Comparison of ENCODE assay signal across 18 mouse cellular contexts in genomic region chr9:69183888-69184287, GRCm38 (mm10).
DNase-seq lines count a peak whose midpoint lies in the region; ATAC-seq and TF ChIP-seq lines count a peak whose summit lies in the region.
"Had no signal": no experiment of that assay in that cellular context is flagged by ENCODE, and none has a peak within 500 bp of the region (broad histone marks: within the 10 kb centered on the region; RNA-seq: fewer than 3 reads in every experiment).

No protein-coding gene starts in this region.

- H3K9ac ChIP-seq in liver, embryonic 14.5 days (replicated peaks): no peak overlapping the region
- no peak overlapping the region for H3K9ac ChIP-seq in liver, postnatal 0 days (replicated peaks)
- H3K9ac ChIP-seq: forebrain, embryonic 13.5 days; forebrain, postnatal 0 days; heart, embryonic 12.5 days had no signal

- TF ChIP-seq POLR2A in kidney, adult 2 months (IDR thresholded peaks at IDR 0.05; ENCODE audit: low read depth, low read length): no peak

- no peak for TF ChIP-seq CTCF in kidney, adult 2 months (conservative IDR thresholded peaks at IDR 0.05; ENCODE audit: insufficient read depth, insufficient read length, low read depth, low read length)
- no peak for TF ChIP-seq CTCF in liver, embryonic 14.5 days (IDR thresholded peaks at IDR 0.05; ENCODE audit: low read depth)
- TF ChIP-seq CTCF in liver, postnatal 0 days (IDR thresholded peaks at IDR 0.05; ENCODE audit: low read depth): no peak

- ATAC-seq in liver, embryonic 14.5 days (ENCODE audit: insufficient read depth): 0 out of 2 replicates have a peak, but pooled peaks have one; percentile 39
- peak; percentile 98 for ATAC-seq in liver, postnatal 0 days
- ATAC-seq: forebrain, embryonic 13.5 days; forebrain, postnatal 0 days had no signal

- no peaks in the 10 kb centered on the region for H3K9me3 ChIP-seq in liver, embryonic 14.5 days (ENCODE audit: control insufficient read depth, low read length)
- no peaks in the 10 kb centered on the region for H3K9me3 ChIP-seq in liver, postnatal 0 days (ENCODE audit: low read length)
- H3K9me3 ChIP-seq: embryonic facial prominence, embryonic 10.5 days; forebrain, embryonic 13.5 days; hindbrain, embryonic 10.5 days had no signal

- no peak for TF ChIP-seq EP300 in liver, embryonic 14.5 days (IDR thresholded peaks at IDR 0.05; ENCODE audit: low read depth)
- peak; percentile 72 for TF ChIP-seq EP300 in liver, postnatal 0 days (IDR thresholded peaks at IDR 0.05; ENCODE audit: low read depth)

- DNase-seq in kidney, adult 2 months: peak; percentile 74
- DNase-seq in kidney, postnatal 4 days: no peak
- no peak for DNase-seq in liver, embryonic 14.5 days (ENCODE audit: low read depth in 3 of 3, low spot score in 3 of 3)
- DNase-seq in liver: no peak
- DNase-seq in kidney, postnatal 14 days: peak; percentile 22
- peak; percentile 49 for DNase-seq in liver, postnatal 0 days
- DNase-seq in cerebellum, adult 18-20 months: no peak
- DNase-seq: adrenal gland, adult 2 months; adrenal gland, postnatal 25 days; cerebellum, adult 2 months; cerebellum, postnatal 10 days; forebrain, postnatal 0 days; gastrocnemius, postnatal 14 days; heart, adult 2 months had no signal

- no peaks in the 10 kb centered on the region for H3K27me3 ChIP-seq in kidney, adult 2 months (replicated peaks; ENCODE audit: control insufficient read depth, insufficient read depth, low read length)
- no peaks in the 10 kb centered on the region for H3K27me3 ChIP-seq in liver, embryonic 14.5 days (ENCODE audit: control insufficient read depth, insufficient read depth, low read length)
- H3K27me3 ChIP-seq in liver, postnatal 0 days (ENCODE audit: insufficient read depth, low read length): no peaks in the 10 kb centered on the region
- H3K27me3 ChIP-seq: forebrain, embryonic 13.5 days; heart, embryonic 12.5 days had no signal

- 62% methylated on average over 4 of the region's 4 CpGs for WGBS in kidney, adult 2 months
- 38% methylated on average over 4 of the region's 4 CpGs for WGBS in liver, embryonic 14.5 days (ENCODE audit: insufficient replicate concordance)
- 54% methylated on average over 4 of the region's 4 CpGs for WGBS in liver, postnatal 0 days (ENCODE audit: insufficient replicate concordance)

- H3K36me3 ChIP-seq in kidney, adult 2 months (ENCODE audit: control insufficient read depth, insufficient read depth, low read length): no peaks in the 10 kb centered on the region
- no peaks in the 10 kb centered on the region for H3K36me3 ChIP-seq in liver, embryonic 14.5 days (replicated peaks; ENCODE audit: control insufficient read depth, insufficient read depth, low read depth)
- no peaks in the 10 kb centered on the region for H3K36me3 ChIP-seq in liver, postnatal 0 days (replicated peaks; ENCODE audit: insufficient read depth, low read length)
- H3K36me3 ChIP-seq: embryonic facial prominence, embryonic 10.5 days; heart, embryonic 12.5 days; hindbrain, embryonic 10.5 days had no signal

- no peak overlapping the region for H3K4me3 ChIP-seq in kidney, adult 2 months (ENCODE audit: insufficient read depth, low read depth, low read length)
- H3K4me3 ChIP-seq in liver, embryonic 14.5 days (ENCODE audit: insufficient read depth in 1 of 2, low read depth in 2 of 2, low read length in 2 of 2): no peak overlapping the region
- H3K4me3 ChIP-seq in liver, postnatal 0 days (ENCODE audit: low read depth, low read length): no peak overlapping the region
- H3K4me3 ChIP-seq: embryonic facial prominence, embryonic 10.5 days; forebrain, embryonic 13.5 days; heart, adult 2 months; heart, embryonic 12.5 days; hindbrain, embryonic 10.5 days had no signal

- H3K4me2 ChIP-seq in liver, embryonic 14.5 days (ENCODE audit: low read depth): no peak overlapping the region
- H3K4me2 ChIP-seq in liver, postnatal 0 days (ENCODE audit: low read depth, low read length): no peak overlapping the region
- H3K4me2 ChIP-seq: forebrain, embryonic 13.5 days; heart, embryonic 12.5 days had no signal

- H3K27ac ChIP-seq in kidney, adult 2 months (ENCODE audit: insufficient read depth, low read depth, low read length): peak overlapping the region; percentile 86
- H3K27ac ChIP-seq in liver, embryonic 14.5 days: no peak overlapping the region
- peak overlapping the region; percentile 82 for H3K27ac ChIP-seq in liver, postnatal 0 days (ENCODE audit: low read depth)
- H3K27ac ChIP-seq: forebrain, embryonic 13.5 days; heart, adult 2 months; hindbrain, embryonic 10.5 days had no signal

- H3K4me1 ChIP-seq in kidney, adult 2 months (ENCODE audit: control insufficient read depth, insufficient read depth, low read length): peaks cover 25% of the 10 kb centered on the region
- peaks cover 0 to 5% of the 10 kb centered on the region in 2 experiments; a peak in 1 of 4 replicates for H3K4me1 ChIP-seq in liver, embryonic 14.5 days (replicated peaks; ENCODE audit: control insufficient read depth in 2 of 2, insufficient read depth in 2 of 2, low read length in 1 of 2)
- H3K4me1 ChIP-seq in liver, postnatal 0 days (ENCODE audit: insufficient read depth): peaks cover 6% of the 10 kb centered on the region; the same call in 1 of the 2 replicates
- H3K4me1 ChIP-seq: forebrain, embryonic 13.5 days; heart, embryonic 12.5 days had no signal

Comparison
In these comparisons a context has a peak if more than half of its experiments do, and no peak if none do; other contexts are left out.
1. DNase-seq: peak in kidney, adult 2 months (single experiment), kidney, postnatal 14 days (single experiment) and liver, postnatal 0 days (single experiment); none in kidney, postnatal 4 days (0 of 2), liver, embryonic 14.5 days (0 of 3), liver (single experiment) and cerebellum, adult 18-20 months (0 of 2).